Mouse (Mus musculus) heart, postnatal 0 days (tissue): ENCODE measurements at regions not wholly inside any gene's neighbourhood (a gene's known extent, or its start where the extent isn't known, plus 50 kb on each side); places are given as distances from the start of the nearest gene placed in this dataset.

ENCODE experiments used
- CTCF ChIP-seq: IDR thresholded peaks from 2 replicates; pipeline ENCODE4 v1.5.1; 2016; ENCODE audit warnings: antibody characterized with exemption, control low read depth, low read depth
- EP300 ChIP-seq: IDR thresholded peaks from 2 replicates; pipeline ENCODE4 v1.6.1; 2016; ENCODE audit warnings: antibody characterized with exemption, low read depth

GRCm38 (mm10) chr5:149867926-149868325, 150.5 kb upstream of the Rxfp2 start:
- no peak for TF ChIP-seq CTCF
- no peak for TF ChIP-seq EP300
